Mouse (Mus musculus): ENCODE results near the gene Gpr171.
"Not testable (repeated sequence)": the region's sequence is repeated elsewhere in the genome, so short reads cannot be mapped to it uniquely, and the experiment has no call there.

Gpr171 gene

DNA sequence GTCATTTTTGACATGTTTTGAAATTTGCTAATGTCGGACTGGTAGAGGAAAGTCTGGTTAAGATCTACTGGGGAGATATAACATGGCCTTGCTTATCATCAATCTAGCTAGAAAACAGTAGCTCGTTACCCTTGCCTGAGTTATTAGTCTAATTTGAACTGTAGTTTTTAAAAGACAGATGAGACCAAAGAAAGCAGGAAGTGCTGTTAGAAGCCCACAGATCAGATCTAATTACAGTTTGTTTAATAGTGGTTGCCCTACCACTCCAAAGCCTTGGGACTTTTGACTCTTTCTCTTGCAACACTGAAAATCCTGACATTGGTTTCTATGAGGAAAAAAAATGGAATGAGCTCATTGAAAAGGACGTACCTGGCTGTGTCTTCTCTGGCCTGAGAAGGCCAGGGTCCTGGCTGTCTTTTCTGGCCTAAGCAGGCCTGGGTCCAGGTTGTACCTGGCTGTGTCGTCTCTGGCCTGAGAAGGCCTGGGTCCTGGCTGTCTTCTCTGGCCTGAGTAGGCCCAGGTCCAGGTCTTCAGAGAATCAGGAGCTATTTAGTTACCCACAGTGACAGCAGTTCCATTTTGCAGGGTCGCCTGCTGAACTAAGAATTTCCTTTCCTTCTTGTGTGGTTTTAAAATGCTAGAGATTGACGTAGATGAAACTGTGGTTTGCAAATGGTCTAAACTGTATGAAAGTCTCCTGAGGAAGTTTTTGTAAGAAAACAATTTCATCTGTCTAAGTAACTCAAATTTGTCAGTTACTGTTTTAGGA, at the start of gene Gpr171:
TSS of gene Gpr171 (minus strand) at position 604 of the 769 bp plus-strand sequence.
- DNase-seq (ENCODE audit: low spot score in 2 of 2) = no peak

DNA sequence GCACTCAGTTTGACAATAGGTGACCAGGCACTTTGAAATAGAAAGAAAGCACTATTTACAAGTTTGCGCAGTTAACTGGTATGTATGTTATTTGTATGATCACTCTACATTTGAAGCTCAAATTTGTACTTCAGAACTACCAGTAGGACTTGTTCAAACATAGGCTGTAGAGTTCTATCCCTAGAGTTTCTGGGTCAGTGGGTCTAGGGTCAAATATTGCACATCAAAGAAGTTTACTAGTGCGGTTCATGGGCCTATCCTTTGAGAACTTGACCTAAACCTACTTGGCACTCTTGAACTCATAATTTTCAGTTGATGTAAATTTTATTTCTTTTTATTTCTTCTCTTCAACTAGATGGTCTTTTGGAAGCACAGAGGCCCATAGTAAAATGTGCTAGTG, 49.0 kb upstream of the Gpr171 start:
- no peak for DNase-seq (ENCODE audit: low spot score in 2 of 2)

DNA sequence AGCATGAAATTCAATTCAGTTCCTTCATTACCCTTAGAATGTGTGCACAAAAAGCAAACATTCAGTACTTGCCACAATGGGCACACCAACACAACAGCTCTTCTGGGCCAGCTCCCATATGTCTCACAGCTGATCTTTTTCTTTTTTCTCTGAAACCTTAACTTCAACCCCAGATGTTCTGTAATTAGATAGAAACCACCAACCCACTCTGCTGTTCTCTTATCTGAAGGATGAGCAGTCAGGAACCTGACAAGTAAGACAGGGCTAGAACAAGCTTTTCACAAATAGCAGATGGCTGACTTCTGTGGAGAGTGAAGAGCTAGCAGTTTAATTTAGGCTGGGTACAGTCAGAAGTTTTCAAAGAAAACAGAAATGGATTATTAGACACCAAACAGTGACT, 48.0 kb upstream of the Gpr171 start:
- no peak for DNase-seq (ENCODE audit: low spot score in 2 of 2)

DNA sequence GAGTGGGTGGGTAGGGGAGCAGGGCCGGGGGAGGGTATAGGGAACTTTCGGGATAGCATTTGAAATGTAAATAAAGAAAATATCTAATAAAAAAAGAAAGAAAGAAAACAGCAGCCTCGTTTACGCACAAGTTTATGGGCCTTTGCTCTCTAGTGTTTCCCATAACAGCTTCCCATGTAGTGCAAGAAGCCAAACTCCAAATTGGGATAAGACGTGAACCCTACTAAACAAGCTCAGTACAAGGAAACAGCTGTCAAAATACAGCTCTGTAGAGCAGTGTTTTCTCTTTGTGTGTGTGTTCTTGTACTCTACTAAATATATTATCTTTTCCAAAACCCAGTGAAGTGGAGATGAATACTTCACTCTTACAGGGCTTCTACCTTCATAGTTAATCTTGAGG, 43.6 kb upstream of the Gpr171 start:
- DNase-seq (ENCODE audit: low spot score in 2 of 2) = peak in 1 of 2 experiments; percentile 48

DNA sequence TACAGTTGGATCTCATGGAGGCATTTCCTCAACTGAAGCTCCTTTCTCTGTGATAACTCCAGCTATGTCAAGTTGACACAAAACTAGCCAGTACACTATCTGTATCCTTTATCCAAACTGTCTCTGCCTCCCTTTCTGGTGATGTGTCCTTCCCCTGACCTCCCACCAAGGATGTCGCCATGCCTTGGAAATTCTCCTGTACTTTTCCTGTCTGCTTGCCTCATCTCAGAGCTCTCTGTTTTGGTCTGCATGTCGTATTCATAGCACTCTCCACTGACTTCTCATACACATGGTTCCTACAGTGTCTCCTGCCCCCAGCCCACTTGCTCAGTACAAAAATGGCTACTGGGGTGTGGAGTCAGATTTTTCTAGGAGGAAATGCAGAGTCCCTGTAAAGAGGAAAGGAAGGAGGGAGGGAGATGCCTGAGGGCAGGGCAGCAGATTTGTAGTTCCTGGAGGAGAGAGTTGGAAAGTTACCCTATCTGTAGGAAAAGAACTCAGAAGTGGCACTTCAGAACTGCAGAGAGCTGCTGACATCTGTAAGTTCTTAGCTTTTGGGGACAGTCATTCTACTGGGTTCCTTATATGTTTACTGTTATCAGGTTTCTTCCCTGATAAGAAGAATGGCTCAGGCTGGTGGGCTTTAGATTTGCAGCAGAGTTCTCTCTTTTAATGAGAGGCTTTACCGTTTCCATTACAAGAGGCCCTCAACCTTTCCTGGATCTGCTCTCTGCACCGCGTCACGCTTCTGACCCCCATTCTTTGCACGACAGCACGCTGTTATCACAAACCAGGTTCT, 40.1 kb upstream of the Gpr171 start:
- no peak for DNase-seq (ENCODE audit: low spot score in 2 of 2)

DNA sequence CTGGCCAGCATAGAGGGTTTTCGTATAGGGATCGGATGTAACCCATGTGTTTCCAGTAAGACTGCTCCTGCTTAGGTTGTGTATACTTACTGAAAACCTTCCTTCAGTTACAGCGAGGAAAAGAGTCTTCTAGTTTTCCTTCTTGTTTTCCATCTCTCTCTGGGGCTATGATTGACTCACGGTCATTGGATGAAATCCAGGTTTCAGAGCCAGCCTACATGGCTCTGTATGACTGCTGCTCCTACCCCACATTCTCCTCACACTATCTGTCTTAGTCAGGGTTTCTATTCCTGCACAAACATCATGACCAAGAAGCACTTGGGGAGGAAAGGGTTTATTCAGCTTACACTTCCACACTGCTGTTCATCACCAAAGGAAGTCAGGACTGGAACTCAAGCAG, 39.3 kb upstream of the Gpr171 start:
- DNase-seq (ENCODE audit: low spot score in 2 of 2) = not testable (repeated sequence)

DNA sequence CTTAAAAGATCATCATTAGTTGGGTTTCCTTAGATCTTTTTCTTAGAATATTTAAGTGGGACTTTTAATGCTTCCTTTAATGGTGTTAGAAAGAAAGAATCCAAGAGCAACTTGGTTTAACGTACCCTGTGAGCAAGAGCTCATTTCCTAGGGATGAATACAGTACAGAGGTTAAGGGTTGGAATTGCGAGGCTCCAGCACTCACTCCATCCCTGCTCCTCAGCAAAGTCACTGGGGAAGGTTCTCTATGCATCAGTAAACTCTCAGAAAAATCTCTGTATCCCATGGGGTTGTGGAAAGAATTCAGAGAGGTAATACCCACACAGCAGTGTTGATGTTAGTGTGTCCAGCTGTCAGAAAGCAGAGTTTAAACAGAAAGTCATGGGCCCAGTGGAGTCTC, 38.5 kb upstream of the Gpr171 start:
- no peak for DNase-seq (ENCODE audit: low spot score in 2 of 2)

DNA sequence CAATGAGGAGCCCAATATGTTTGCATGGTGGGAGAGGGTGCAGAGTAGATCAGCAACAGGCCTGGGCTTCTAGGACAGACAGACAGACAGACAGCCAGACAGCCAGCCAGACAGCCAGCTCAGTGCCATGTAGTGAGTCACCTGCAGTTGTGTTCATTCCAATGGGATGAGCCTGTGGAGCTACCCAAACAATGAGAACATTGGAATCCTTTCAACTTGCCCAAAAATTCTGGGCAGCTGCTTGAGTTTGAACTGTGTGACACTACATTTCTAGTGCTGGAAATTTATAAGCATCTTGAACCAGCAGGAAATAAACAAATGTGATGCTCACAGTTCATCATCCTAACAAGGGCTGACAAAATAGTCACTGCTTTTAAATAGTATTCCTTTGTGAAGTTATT, 38.0 kb upstream of the Gpr171 start:
- no peak for DNase-seq (ENCODE audit: low spot score in 2 of 2)

DNA sequence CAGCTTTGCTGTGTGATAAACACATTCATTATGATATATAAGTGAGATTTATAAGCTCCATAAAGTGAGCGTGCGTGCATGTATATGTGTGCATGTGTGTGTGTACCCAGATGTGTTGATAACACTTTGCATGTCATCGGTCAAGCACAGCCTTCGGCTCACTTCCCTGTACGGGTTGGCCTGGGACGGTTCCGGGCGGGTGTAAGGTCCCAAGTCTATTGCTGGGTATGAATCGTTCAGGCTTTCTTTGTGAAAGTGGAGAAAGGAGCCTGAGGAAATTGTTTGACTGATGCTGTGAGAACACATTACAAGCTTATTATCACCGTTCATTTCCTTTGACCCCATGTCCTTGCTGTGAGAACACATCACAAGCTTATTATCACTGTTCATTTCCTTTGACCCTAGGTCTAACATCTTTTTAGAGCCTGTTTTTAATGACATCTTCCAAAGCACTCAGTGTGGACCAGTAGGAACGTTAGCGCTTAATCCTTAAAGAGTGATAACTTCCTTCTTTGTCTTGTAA, 37.4 kb upstream of the Gpr171 start:
- DNase-seq (ENCODE audit: low spot score in 2 of 2) = peak in 1 of 2 experiments; percentile 19

DNA sequence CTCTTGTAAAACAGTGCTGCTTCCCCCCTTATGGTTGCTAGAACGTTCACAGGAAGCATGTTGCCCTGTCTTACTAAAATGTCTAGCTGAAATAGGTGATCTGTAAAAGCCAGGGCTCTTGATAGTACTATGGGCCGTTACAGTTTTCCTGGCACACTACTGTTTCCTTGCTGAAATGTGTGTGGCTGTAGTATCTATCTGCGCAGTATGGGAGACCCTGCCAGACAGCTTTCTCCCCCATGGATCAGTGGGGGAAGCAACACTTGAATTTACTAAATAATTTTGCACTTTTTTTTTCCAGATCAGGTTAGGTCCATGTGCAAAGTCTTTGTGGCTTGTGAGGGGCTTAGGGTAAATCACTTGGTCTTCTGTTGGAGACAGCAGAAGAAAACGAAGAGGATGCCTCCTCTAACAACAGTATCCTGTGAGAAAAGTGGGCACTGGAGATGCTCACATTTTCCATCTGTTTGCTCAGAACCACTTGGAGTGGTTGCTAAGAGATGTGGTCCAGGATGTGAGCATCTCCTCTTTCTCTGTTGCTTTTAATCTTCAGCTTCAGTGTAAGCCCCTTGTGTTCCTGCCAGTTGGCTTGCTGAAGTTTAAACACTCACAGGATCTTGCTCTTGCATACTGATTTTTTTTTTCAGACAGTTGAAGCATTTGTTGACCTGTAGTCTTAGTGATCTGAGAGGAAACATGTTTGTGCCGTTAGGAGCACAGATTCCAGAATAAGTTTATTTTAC, 34.5 kb upstream of the Gpr171 start:
- DNase-seq (ENCODE audit: low spot score in 2 of 2) = no peak

DNA sequence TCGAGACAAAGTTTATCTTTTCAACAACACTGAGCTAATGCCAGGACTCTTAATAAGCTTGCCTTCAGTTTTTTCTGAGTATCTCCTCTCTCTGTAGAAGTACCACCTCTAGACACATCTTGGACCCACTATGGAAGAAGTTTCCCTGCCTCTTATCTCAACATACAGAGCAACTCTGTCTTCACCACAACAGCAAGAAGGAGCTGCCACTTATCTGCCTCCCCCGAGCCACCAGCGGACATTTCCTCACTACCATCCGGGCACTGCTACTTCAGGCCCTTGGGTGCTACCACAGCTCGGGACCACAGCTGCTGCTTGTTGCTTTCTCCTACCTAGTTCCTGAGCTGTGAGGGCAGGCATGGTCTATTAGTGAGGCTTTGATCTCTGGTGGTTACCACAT, 31.6 kb upstream of the Gpr171 start:
- DNase-seq (ENCODE audit: low spot score in 2 of 2) = no peak

DNA sequence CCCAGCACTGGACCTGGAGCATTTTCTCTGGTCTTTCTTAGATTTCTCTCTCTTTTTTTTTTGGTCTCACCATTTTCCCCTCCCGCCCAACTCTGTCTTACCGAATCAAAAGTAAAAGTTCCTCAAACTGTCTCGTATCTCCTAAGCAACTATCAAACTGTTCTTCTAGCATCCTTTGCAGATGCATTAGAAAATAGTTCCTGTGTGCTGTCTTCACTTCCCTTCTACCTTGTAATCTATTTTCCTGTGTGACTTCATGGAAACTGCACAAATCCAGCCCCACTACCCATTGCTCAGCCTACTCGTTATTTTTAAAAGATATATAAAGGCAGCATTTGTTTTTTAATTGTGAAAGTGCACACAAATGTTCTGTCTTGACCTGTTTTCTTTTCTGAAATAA, 30.3 kb upstream of the Gpr171 start:
- DNase-seq (ENCODE audit: low spot score in 2 of 2) = no peak

DNA sequence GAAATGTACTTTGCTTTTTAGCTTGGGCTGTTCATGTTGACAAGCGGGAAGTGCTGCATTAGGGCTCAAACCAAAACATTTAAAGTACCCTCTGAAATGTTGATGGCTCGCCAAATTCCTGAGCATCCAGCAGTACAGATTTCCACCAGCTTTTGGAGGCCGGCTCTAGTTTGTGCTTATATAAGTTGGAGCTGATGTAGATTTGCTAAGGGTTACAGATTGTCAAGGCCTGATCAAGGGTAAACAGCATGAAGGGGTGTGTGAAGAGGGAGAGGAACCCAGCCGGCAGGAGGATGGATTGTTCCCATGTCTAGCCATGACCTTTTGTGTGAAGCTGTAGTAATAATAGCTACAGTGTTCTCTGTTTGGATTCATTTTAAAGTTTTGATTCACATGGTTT, 29.5 kb upstream of the Gpr171 start:
- DNase-seq (ENCODE audit: low spot score in 2 of 2) = no peak

DNA sequence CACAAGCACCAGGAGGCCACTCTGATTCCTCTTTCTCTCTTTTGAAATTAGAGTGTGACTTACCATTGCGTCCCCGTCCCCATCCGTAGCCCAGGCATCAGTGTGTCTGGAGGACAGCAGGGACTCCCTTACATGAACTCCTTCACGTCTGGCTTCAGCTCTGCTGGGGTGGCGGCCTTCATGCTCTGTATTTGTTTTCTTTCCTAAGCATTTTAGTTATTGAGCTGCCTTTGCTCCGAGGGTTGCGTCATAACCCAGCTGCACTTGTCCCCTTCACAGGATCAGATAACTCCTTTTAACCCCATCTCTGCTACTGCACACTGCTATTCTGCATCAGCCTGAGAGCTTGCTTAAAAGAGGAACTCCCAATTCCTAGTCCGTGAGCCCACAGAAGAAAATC, 28.8 kb upstream of the Gpr171 start:
- DNase-seq (ENCODE audit: low spot score in 2 of 2) = peak in 1 of 2 experiments; percentile 24

DNA sequence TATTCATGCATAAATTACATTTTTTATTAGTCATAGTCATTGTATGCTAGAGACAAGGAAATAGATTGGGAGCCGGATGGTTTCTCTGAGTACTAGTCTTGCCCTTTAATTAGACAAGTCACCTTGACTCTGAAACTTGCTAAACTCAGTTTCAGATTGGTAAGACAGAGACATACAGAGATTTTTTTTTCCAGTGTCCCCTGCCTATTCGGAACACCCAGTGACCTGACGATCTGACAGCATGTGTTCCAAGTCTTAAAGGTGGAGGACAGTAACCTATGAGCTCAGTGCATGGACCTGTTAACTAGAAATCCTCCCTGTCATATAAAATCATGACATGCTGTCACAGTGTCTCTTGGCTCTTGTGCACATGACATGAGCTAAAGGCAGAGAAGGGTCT, 27.9 kb upstream of the Gpr171 start:
- DNase-seq (ENCODE audit: low spot score in 2 of 2) = no peak

DNA sequence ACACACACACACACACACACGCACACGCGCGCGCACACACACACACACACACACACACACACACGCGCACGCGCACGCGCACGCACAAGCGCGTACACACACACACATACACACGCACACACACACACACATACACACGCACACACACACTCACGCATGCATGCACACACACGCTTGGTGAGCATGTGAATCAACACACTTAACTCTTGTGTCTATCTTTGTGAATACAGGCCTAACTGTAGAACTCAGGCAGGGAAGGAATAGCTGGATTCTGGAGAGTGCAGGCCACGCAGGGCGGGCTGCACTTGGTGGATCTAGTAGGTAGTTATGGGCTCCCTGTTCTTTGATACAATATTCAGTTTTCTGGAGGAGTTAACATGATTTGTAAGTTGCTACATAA, 27.1 kb upstream of the Gpr171 start:
- no peak for DNase-seq (ENCODE audit: low spot score in 2 of 2)

DNA sequence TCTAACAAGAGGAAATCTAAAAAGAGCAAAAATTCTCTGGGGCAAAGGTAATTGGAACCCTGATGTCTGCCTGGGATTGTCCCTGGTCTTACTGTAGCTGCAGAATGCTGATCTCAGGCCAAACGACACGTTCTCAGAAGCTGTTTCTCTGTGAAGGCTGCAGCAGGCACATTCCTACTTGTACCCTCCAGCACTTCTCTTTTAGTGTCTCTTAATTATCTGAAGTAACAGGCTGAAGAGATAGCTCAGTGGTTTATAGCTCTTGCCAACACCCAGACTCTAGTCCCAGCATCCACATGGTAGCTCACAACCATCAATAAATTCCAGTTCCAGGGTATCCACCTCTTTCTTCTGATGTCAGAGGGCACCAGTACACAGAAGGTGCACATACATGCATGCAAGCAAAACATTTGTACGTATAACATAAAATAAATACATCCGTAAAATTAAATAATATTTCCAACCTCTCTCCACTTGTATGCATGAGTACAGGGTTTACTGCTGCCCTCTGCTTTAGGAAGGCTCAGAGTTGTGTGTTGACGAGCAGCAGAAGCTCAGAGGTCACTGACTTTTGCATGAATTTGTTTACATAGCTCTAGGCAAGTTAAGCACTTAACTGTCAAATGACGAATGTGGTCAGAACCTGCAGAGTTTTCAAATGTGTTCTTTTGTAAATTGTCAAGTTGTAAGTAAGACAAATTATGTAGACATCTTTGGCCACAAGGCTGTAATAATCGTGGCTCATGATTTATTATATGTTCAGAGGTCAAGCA, 24.3 kb upstream of the Gpr171 start:
- no peak for DNase-seq (ENCODE audit: low spot score in 2 of 2)

DNA sequence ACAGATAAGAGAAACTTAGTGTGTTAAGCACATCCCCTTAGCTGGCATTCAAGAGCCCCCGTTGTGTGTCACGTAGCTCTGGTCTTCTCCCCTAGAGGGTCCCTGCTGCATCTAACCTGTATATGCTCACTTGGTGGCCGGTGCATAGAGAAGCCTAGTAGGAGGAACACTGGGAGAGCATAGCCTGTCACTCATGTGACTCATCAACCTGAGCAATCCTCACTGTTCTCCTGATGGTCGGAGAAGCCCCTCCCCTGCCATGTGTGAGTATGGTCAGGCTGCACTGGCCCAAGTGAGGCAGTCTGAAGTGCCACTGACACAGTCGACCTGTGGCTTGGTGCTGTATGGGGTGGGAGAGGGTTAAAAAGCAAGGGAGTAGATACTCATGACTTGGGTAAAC, 23.4 kb upstream of the Gpr171 start:
- DNase-seq (ENCODE audit: low spot score in 2 of 2) = no peak

DNA sequence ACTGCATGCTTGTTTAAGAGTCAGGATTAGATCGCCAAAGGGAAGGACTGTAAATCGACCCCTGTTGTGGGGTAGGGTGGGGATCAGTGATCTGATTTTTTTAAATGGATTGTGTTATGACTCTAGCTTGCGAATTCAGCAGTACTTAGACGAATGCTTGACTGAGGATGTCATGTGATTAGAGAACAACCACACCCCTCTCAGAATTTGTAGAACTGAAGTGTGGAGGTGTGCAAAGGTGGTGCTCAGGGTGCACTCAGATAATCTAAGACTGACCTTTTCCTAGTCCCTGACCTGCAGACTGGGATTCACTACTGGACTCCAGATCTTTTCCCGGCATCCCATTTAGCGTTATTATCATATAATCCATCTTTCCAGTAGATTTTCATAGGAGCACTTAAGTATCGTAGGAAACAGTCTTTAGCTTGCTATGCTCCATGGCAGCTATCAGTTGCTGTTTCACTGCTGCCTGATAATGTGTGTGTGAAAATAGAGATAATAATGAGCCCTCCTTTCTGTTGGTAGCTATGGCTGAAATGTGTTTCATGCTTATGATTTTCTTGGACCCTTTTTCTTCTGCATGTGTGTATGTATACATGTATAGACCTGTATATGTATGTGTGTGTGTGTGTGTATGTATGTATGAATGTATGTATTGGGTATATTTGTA, 20.3 kb upstream of the Gpr171 start:
- DNase-seq (ENCODE audit: low spot score in 2 of 2) = no peak

DNA sequence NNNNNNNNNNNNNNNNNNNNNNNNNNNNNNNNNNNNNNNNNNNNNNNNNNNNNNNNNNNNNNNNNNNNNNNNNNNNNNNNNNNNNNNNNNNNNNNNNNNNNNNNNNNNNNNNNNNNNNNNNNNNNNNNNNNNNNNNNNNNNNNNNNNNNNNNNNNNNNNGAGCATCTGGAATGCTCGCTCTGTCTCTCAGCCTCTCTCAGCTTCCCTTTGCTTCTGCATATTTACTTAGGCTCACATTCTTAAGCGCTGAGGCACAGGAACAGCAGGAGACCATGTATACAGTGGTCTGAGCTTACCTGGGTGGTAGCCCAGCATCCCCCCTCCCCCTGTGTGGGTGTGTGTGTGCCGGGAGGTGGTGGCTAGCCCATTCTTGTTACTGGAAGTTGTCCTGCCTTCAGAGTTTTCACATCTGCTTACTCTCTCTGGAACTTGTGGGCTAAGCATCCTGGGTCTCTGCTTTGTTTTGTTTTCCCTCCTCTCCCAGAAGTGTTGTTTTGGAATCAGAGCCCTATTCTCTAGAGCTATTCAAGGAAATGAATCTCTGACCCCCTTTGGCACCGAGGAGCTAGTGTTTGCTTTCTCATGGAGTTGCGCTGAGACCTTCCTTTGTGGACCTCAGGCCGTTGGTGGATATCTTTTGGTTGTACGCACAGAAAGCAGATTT, 19.6 kb upstream of the Gpr171 start:
- peak; percentile 36 to 42 for DNase-seq (ENCODE audit: low spot score in 2 of 2)
